Mouse (Mus musculus) spleen, postnatal 14 days (tissue): ENCODE measurements around the gene Kcnh4.

Experiments used
- DNase-seq, 2 experiments: peaks; one replicate each; pipeline ENCODE4 v3.0.0; 2021 to 2022; ENCODE audit warnings: low spot score in 2 of 2

Gene Kcnh4

DNA sequence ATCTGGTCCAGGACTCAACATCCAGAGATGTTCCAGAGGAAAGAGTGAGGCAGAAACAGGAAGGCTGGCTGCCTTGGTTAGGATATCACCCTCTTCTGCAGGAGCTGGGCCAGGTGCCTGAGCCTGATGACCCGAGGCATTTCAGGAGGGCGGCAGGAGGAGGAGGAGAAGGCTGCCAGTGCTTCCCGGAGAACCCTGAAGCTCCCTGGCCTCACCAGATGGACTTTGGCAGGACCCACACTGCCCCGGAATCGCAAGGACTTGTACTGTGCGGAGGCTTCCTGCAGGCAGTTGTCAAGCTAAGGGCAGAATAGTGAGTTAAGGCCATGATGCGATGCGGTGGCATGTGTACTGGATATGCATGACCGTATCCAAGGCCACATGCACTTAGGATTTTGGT, 7.0 kb upstream of the Kcnh4 start:
- no peak for DNase-seq

DNA sequence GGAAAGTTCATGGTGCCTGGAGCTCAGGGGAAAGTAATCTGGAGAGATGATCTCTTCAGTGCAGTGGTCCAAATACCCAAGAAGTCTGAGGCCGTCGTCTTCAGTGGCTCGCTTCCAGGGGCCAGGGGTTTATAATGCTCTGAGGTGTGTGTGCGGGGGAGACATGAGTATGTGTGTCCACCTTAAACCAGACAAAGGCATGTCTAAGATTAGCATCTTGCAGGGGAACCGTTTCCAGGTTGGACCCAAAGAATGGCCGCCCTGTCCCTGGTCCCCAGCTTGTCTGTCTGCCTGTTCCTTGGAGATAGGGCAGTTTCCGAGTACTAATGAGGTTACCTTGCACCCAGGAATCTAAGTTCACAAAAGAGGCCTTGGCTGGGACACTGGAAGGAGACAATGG, 3.1 kb upstream of the Kcnh4 start, which contains the start of gene Hcrt:
Hcrt (minus strand) TSS at position 101 of the 400 bp plus-strand sequence.
- DNase-seq, result no peak

DNA sequence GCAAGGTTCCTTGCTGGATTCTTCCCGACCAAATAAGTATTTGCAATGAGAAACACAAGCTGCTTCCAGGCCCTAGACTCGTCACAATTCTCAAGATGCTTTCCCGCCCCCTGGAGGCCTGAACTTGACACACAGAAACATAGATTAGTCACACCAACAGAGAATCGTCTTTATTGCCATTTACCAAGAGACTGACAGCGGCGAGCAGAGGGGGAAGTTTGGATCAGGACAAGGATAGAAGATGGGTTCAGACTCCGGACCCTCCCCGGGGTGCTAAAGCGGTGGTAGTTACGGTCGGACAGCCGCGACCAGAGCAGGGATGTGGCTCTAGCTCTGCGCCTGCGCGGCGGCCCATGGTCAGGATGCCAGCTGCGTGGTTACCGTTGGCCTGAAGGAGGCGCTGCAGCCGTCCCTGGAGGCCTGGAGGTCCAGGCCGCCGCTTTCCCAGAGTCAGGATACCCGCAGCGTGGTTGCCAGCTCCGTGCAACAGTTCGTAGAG, 1.9 kb upstream of the Kcnh4 start:
- peak; percentile 53 to 76 for DNase-seq

DNA sequence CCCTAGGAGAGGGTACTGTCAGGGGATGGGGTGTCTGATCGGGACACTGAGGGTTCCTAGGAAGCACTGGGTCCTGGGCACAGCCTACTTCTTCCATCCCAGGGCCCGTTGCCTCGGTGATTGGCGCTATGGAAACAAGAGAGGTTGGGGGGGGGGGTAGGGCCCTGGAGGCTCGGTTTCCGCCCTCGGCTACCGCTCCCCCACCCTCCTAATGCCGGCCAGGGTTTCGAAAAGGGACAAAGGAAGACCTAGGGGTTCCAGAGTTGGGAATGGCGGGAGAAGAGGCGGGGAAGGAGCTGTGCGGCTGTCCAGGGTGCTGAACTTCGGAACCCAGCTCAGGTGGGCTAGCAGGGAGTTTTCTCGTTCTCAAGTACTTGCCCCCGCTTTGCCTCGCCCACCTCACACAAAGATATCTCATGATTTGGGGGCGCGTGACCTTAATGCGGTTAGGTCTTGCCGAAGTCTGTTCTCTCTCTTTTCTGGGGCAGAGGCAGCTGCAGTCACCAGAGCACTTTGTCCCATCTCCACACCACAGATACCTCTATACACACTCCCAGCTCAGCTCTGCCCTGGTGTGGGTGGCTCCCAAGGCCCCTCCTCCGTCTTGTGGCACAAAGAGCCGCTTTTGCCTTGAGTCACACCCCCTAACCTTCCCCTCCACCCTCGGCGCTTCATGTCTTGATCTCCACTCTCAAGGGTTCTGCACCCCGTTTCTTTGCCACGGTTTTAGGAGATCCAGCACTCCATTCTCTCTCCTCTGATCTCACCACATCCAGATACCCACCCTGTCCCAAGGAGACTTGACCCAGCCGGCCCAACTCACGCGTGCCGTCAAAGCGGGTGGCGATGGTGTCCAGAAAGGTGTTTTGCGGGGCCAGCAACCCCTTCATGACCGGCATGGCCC, 783 bp downstream of the Kcnh4 start:
- DNase-seq, result no peak

DNA sequence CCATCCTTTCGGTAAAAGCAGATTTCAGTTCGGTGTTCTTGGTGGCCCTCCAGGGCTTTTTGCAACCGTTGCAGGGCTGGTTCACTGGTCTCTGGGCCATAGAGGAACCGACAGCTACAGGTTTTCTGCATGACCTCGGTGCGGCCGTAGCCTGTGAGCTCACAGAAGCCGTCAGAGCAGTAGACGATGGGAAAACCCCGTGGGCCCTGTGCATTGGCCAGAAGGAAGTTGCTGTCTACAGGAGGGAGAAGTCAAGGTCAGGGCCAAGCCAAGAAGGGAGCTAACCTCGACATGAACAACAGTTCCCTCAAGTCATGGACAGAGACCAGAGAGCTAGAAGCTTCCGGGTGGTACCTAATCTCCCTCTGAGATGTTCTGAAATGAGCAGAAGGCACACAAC, 2.2 kb downstream of the Kcnh4 start:
- no peak for DNase-seq

DNA sequence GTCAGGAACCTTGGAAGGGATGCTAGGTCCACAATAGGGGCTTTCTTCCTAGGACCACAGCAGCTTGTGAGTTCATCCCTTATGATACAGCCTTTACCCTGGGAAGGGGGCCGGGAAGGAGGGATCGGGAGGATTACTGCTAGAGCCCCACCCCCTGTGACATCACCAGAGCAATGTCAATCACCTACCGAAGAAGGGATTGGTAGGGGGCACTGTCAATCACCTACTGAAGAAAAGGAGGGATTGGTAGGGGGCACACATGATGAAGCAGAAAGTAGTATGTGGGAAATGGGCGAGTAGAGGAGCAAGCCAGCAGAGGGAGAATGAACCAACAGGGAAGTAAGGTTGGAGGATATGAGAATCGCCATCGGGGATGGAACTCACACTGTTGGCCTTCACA, 3.3 kb downstream of the Kcnh4 start:
- no peak for DNase-seq

DNA sequence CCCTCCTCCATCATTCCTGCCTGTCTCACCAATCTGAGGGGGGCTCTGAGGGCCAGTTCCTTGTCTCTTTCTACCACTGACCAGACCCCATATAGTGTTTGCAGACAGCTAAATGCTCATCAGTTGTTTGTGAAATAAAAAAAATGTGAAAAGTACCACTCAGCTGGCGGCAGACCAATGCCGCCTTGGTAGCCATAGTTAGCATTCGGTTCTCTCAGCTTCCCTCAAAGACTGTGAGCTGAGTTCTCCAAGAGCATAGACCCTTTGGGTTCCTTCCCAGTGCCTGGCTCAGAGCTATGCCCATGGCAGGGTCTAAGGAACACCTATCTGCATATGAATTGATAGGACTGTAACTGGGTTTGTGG, 5.1 kb downstream of the Kcnh4 start:
- no peak for DNase-seq

DNA sequence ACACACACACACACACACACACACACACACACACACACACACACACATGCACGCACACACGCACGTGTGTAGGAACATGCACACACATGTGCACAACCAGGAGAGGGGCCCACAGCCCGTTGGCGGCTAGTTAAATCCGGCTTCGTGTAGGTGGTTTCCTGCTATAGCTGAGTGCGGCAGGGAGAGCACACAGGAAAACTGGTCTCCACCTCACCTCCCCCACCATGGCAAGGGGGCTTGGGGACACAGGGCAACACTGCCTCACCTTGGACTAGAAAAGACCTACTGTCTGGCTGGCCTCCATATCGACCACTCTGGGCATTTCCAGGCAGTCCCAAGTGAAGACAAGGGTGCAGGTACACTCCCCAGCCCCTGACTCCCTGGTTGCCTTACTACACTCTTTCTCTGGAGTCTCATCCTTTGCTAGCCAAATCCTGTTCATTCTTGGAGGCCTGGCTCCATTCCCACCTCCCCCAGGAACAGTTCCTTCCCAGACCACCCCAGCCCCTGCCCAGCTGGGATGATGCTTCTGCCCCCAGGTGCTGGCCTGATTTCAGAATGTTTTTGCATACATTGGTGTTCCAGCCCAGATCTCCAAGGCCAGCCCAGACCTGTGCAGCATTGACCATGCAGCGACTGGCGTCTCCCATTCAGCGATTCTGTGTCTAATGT, 5.6 kb downstream of the Kcnh4 start:
- no peak for DNase-seq

DNA sequence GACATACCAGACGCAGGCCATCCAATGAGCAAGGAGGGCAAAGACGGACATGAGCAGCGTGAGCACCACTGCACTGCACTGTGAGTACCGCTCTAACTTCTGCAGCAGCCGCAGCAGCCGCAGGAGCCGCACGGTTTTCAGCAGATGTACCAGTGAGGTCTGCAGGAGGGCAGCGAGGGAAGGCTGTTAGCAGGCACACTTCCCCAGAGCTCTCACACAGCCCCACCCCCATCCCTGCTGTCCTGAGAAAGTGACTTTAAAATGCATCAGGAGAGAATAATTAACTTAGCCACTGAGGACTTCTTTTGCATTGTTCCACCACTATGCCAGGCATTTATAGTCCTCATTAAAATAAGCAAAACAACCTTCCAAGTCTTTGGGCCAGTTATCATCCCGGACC, 7.4 kb downstream of the Kcnh4 start:
- no peak for DNase-seq

DNA sequence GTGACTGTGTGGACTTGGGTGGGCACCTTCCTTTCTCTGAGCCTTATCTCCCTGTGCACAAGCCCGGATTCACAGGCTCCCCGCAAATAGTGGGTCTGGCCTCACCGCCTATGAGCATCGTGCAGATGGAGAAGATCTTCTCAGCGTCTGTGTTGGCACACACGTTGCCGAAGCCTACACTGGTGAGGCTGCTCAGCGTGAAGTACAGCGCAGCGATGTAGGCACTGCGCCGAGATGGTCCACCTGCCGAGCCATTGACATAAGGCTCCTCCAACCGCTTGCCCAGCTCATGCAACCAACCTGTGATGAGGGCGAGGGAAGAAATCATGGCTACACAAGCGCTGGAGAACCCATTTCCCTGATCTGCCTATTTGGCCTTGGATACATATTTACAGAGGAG, 9.6 kb downstream of the Kcnh4 start:
- DNase-seq, result no peak

DNA sequence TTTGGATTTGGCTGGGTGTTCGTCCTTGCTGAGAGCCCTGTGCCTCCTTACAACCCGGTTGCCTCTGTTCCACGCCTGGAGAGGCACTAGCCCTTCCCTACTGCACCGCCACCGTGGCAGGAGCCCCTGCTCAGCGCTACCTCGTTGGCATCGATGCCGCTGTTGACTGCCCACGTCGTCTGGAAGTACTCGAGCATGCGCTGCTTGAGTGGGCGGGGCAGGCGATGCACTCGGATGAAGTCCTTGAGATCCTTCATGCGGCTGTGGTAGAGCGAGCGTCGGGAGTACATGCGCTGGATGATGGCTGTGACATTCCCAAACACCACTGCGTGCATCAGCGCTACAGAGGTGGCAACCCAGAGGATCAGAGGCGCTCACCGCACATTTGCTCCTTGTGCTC, 10.3 kb downstream of the Kcnh4 start:
- DNase-seq, result no peak

DNA sequence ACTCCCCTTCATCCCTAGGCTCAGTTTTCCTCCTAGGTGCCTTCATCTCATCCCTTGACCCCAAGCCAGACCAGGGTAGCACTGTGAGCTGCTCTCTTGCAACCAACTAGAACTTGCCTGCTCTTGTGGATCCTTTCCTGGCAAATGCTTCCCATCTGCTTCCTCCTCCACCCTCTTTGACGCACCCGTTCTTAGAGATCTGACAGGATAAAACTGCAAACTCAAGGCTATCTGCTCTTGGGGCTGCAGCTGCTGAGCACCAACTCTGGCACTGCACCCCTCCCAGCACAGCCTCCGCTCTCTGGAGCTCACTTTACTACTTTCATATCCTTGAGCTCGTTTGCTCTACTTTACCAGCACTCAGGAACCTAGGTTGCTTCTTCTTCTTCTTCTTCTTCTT, 11.1 kb downstream of the Kcnh4 start:
- no peak for DNase-seq

DNA sequence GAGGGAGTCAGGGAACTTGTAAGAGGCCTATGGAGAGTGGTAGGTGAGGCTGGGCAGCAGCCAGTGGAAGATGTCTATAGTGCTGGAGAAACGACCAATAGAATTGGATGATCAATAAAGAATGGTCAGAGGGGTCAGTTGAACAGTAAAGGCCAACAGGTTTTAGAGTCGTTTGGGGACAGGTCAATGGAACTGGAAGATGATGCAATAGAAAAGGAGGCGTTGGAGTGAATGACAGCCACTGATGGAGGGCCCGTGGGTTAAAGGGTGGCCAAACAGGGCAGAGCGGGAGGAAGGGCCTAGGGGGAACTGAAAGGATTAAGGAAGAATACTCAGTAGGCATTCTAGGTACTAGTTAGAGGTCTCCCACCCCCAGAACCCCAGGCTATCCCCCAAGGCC, 12.6 kb downstream of the Kcnh4 start:
- DNase-seq, result no peak

DNA sequence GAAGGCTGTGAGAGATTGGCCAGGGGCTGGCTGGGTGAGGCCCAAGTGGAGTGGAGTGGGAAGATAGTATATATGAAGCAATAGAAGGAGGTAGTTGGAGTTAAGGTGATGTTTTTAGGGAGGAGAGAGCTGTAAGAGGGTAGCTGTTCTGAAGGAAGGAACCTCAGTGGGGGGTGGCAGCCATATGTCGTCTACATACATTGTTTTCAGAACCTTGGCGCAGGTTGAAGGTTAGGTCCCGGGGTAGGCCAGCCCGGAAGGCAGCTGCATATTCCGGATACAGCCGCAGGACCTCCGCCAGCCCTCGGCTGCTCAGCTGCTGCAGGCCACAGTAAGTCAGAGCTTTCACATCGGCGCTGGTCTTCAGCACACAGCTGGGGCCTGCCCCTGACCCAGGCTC, 13.2 kb downstream of the Kcnh4 start:
- DNase-seq, result no peak

DNA sequence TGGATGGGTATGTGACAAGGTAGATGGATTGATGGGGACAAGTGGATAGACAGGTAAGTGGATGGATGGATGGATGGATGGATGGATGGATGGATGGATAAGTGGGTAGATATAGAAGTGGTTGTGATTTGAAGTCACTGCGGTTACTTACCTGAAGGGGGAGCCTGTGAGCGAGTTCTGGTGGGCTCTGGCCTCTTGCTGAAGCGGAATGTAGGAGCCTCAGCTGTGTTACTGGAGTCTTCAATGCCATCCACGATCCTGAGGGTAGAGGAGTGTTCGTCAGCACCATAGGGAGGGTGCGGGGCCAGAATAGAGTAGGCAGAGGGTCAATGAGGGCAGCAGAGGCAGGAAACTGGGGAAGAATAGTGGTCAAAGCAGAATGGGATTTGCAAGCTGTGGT, 14.7 kb downstream of the Kcnh4 start:
- peak in 1 of 2 experiments; percentile 44 for DNase-seq

DNA sequence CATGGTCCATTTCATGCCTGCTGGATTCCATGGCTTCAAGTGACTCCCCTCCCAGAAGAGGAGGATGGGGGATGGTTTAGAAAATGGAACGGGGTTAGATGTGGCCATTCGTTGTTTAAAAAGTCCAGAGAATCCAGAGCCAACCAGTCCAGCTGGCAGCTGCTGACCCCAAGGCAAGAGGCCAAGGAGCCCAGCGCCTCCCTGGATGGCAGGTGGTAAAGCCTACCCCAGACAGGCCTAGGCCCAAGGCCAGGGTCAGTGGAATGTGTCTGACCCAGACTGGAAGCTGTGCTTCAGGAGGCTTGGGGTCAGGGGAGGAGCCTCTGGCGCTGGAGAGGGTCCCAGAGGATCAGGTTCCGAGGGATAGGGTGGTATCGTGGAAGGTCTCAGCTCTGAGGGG, 18.4 kb downstream of the Kcnh4 start:
- DNase-seq, result no peak

DNA sequence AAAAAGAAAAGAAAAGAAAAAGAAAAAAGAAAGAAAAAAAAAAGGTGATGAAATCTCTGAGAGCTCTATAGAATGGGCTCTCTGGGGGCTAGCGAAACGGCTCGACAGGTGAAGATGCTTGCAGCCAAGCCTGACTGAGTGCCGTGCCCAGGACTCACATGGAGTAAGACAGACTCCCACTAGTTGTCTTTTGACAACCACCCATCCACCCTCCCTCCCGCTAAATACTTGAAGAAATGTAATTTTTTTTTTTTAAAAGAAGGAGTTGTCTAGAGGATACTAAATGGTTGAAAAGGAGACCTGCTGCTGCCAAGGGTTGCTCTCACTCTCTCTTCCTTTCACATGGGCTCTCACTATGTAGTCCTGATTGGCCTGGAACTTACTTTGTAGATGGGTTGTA, 21.0 kb downstream of the Kcnh4 start:
- DNase-seq, result no peak

DNA sequence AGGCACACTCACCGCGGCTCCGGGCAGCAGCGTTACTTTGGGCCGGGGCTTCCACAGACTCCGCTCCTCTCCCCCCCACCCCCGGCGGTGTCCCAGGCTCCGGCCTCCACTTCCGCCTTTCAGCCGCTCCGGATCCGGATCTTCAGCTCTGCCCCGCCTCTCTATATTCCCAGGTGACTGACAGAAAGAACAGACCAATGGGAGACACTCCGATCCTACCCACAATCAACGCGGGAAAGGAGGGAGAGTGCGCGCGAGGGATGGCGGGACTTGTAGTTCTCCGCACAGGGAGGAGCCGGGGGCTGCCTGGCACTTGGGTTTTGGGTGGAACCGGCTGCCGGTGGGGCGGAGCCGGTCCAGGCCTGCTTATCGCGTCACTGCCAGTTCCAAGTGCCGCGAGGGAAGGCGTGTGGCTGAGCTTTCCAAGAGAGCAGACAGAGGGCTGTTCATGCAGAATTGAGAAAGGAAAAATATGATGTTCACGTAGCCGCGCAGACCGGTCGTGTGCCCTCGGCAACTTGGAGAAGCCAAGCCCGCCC, 21.6 kb downstream of the Kcnh4 start, which contains the start of gene Rab5c:
Rab5c (minus strand) TSS at position 150 of the 539 bp plus-strand sequence.
- DNase-seq, result peak; percentile 96 to 98

DNA sequence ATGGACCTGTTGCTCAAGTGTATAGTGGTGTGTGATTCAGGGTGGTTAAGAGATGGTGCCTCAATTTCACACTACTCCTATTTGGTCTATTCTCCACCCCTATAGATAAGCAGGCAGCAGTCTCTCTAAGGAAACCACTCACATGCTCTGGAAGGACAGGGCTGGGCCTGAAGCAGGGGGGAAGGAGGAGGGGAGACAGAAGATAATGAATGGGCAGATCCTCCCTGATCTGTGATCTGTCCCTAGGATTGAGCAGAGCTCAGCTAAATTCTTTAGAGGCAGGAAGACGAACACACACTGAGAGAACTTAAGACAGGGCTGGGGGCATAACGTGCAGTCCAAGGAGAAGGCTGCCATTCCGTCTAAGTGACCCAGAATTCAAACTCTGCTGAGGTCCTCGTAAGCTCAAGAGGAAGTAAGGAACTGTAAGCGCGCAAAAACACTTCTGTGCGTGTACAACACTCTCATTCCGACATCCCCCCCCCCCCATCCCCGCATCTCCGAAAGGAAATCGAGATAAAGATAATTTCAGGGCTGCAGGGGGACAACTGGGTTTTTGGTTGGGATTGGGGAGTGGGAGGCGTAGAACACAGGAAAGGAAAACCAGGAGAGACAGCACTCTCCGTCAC, 22.5 kb downstream of the Kcnh4 start:
- DNase-seq, result no peak

DNA sequence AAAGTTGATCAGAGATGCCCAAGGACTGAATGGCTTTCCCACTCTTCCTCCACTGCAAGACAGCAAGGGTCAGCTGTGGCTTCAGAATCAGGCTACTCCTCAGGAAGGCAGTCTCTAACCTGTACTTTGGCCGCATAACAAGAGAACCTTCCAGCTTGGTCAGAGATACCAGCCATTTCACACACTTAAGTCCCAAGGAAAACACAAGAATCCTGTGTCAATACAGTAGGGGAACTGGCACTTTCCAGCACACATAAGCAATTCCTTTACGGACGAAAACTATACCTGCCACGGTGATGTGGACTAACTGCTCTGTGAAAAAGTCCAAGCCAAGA, 23.0 kb downstream of the Kcnh4 start:
- no peak for DNase-seq

DNA sequence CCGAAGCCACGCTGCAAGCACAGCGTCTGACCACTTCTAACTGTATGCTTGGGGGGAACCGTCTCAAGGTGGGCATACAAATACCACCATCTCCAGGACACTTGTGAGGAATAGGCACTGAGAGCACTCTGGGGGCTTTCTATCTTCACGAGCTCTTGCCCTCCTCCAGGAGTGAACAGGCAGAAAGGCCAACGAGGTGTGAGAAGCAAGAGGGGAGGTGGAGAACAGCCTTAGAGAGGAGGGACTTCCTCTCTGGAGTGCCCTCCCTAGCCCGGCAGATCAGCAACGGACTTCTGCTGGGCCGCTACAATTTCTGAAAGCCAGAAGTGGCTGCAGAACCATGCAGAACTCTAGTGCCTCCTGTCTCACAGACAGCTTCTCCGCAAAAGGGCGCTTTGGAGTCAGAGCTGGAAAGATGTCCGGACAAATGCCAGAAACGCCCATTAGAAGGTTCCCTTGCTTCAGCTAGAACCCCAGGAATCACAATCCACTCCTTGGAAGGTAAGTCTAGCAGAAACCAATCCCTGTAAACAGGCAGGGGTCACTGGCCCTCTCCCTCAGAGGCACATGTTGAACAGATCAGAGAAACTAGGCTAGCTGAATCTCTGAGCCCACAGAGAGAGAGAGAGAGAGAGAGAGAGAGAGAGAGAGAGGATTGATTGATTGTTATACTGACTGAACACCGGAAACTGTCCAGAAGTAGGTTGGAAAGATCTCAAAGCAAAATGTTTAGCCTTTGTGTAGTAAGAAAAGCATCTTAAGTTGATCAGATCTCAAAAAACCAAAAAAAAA, 23.6 kb downstream of the Kcnh4 start:
- DNase-seq, result peak in 1 of 2 experiments; percentile 9
